Mouse (Mus musculus) telencephalon, adult 2 months (tissue): ENCODE data around the gene Cfap43.

Source experiments
- DNase-seq: peaks from one replicate; pipeline ENCODE4 v3.0.0-alpha.2; 2011; ENCODE audit warnings: low read depth, low spot score

Gene Cfap43

DNA sequence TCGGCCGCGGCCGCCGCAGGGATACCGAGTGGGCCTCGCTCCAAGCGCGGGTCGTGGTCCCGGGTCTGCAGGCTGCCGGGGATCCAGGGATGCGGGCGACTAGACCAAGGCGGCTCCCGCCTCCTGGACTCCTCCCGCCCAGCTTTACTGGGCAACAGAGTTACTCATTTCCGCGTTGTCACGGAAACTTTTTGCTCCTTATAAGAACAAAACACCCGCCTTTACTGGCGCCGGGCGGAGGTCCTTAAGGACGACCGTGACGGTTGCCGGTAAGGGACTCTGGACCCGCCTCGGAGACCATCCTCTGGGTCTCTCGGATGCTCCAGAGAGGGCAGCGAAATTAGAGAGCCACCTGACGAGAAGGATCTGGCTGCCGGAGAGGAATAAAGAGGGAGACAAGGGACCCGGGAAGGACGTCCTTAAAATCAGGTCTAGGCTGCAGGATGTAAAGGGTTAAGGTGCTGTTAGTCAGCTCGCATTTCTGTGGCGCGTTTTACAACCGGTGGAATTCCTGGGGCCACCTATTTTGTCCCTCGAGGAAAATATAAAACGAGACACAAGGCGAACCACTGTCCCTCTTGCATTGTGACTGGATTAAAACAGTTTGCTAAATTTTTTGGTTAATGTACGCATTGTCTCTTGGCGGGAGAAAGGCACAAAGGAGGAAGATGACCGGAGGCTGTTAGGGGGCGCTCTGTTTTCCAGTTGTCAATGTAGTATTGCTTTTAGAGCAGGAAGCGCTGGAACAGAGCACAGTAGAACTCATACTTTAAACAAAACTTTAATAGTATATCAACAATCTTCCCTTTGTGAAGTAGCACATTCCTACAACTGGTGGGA lies at the start of gene Cfap43, which contains the start of gene Itprip:
Gene Cfap43, minus strand, starts transcription at position 162 of the 840 bp plus-strand sequence.
Gene Itprip, minus strand, starts transcription at position 174 of the 840 bp plus-strand sequence.
- peak; percentile 44 for DNase-seq

DNA sequence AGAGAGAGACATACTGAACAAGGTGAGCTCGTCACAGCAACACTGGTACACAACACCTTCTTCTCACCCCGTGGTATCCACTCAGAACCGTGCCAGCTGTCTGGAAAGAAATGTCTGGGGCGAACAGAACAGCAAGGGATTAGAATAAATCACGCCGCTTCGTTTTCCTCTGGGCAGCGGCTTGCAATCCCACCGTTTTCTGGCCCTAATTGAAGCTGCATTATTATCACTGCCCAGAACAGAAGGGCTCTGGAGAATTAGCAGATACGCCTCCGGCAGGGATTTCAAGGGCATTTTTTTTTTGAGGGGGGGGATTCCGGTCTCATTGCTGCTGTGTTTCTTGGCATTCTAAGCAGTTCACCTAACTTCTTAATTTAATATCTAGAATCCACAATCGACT lies 39.1 kb upstream of the Cfap43 start:
- DNase-seq: no peak

DNA sequence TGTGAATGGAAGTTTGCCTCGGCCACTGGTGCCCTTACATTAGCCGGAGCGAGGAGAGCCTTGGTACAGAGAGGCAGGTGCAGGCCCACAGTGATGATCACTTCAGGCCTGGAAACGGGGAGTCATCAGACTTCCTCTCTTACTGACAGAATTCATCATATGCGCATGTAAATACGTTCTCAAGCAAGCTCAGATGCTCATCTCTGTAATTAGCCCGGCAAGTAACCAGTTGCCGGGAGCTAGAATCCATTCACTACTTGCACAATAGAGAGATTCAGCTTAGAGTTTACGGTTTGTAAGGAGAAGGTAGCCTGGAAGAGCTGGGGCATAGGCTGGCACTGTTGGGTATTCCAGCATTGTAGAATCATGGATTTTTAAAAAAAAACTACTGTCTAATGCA lies 34.1 kb upstream of the Cfap43 start:
- DNase-seq: no peak

DNA sequence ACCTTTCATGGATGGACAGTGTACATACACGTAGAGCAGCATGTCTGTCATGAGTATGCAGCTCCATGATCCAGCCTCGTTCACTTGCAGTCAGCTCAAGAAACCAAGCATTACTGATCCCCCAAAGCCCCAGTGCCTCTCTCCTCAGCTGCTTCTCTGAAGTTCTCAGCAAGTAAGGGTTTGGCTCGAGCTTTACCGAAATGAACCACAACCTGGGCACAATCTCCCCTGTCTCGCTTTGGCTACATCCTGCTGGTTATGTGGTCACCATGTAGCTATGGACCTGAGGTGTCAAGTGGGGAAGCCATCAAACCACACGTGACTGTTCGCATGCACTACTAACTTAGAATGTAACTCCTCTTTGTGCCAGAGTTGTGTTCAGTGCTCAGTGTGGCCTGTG lies 31.9 kb upstream of the Cfap43 start:
- DNase-seq: no peak

DNA sequence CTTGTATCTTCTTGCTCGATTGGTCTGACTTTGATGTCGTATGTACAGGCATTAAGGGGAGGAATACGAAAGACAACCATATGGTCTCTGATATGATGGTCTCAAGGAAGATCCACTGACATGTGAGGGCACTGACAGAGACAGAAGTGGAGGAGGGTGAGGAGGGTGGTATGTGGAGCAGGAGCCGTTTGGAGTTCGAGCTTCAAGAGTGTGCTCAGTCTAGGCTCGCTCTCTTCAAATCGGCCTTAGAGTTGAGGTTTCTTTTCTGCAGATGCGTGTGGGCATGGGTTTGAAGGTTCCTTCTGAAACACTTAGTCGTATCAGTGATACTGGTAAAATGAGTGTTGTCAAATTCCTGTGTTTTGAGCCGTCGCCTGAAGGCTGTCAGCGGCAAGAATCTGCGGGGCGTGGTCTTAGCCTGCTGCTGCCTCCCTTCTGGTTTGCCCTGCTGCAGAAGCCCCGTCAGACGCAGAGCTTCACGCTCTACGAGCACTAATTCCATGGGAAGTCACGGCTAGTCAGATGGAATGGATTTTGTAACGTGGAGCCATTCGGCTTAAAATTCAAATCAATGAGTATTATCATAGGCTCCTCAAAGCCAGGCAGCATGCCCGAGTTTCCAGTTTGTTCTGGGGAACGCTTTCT lies 27.9 kb upstream of the Cfap43 start:
- no peak for DNase-seq

DNA sequence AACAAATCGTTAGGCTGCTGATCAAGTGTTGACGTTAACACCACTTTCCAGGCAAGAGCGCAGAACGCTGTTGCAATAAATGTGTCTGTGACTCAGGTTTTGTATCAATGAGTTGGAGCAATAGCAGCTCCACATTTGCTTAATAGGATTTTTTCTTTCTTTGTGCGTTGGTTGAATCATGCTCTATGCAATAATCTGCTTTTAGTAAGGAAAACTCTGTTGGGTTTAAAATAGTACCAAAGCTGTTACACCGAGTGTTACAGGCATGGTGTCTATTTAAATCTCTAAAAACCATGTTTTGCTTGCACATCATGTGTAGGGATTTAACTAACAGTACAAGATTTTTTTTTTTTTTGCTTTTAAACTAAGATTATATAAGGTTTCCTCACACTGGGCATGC lies 20.3 kb upstream of the Cfap43 start:
- DNase-seq: peak; percentile 80

DNA sequence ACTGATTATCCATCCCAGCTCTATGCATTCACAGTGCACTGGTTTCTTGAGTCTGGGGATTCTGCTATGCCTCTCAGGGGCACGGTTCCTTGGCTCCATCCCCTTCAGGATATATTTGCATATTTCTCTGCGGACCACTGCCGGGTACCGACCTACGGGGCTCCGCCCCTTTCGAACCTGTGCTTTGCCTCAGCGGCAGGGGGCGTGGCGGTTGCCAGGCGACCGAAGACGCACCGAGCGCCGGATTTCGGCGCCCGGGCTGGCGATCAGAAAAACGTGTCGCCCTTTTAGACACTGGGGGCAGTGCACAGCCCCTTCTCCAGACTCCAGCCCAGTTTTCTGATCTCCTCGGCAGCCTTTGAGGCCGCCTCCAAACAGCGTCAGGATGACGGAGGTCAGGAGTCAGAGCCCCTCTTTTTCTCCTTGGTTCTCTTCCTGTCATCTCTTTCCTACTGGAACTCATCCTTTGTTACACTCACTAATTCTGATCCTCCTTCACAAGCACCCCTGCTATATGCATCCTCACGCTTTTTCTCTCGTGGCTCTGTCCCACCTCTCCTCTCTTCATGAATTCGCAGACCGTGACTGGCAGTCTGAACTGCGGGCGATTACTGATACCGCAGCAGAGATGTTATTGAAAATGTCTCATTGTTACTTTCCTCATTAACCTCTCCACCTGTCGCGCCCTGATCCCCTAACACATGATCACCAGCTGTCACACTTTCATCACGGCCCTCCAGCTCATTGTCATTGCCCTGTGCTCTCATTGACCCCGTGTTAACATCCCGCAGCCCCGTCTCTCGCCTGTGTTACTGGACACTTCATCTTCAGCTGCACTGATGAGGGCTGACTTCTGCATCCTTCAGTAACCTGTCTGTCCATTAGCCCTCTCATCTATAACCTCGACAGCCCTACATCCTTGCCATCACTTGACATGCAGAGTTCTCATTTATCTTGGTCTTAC lies 18.6 kb upstream of the Cfap43 start, which contains the start of gene Cfap58:
Gene Cfap58, plus strand, starts transcription at position 233 of the 964 bp plus-strand sequence.
- no peak for DNase-seq

DNA sequence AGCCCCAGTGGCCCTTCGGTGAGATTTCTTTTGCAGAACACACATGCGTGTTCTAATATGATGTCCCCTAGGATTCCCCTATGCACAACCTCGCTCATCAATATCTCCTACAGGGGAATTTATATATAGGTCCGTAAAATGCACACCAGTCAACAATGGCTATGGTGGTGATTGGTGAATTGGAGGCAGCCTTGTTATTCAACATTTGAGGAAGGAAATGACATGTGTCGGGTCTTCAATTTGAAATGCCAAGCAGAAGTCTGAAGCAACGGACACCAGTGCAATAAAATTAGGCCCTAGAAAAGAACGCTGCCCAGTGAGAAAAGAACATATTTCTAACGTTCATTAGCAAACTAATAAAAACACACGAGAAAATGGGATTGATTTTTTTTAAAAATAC lies 17.9 kb upstream of the Cfap43 start:
- DNase-seq: no peak

DNA sequence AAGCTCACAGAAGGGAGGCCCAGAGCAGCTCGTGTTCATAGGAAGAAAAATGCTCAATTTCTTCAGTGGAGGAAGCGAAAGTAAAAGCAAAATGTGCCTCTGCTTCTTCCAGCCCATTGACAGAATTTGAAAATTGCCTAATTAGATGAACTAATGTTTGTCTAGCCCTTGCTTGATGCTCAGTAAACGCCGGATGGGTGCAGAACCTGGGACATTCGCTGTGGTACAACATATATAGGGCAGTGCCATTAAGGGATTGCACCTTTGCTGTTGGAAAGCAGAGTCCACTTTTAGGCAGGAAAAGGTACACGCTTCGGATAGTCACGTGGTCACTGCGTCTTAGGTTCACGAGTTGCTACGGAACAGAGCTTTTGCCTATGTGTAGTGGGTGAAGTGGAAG lies 17.4 kb upstream of the Cfap43 start:
- no peak for DNase-seq

DNA sequence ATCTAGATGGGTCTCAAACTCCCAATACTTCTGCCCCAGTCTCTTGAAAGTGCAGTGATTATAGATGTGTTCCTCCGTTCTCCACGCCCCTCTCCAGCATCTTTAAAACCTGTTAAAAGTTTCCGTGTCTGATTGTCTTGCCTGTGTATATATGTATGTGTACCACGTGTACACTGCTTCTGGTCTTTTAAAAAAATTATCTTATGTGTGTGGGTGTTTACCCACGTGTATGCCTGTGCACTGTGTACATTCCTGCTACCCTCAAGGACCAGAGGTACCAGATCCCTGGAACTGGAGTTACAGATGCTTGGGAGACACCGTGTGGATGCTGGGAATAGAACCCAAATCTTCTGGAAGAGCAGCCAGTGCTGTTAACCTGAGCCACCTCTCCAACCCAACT lies 16.4 kb upstream of the Cfap43 start:
- no peak for DNase-seq

DNA sequence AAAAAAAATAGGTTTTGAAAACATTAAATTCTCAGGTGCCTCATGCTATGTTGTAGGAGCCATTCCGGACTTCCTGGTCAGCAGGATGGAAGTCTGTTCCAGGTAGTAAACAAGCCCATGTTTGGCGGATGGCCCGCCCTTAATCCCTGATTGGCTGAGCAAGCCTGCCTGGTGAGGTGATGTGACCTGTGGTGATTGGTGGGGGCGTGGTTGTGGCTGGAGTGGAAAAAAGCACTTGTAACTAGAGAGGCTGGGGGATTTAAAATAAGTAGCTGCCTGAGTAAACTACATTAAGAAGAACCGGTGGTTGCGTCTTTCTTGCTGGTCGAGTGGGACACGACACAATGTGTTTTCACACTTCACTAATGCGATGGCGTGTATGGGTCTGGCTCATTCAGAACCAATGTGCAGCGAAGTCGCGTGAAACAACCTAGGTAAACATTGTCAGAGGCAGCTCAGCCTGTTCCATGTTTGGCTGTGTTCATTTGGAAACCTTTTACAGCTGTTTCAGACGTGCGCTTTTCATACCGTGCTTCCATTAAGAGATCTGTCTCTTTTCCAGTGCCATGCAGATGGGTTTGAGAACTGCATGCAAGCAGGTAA lies 15.7 kb upstream of the Cfap43 start:
- DNase-seq: no peak

DNA sequence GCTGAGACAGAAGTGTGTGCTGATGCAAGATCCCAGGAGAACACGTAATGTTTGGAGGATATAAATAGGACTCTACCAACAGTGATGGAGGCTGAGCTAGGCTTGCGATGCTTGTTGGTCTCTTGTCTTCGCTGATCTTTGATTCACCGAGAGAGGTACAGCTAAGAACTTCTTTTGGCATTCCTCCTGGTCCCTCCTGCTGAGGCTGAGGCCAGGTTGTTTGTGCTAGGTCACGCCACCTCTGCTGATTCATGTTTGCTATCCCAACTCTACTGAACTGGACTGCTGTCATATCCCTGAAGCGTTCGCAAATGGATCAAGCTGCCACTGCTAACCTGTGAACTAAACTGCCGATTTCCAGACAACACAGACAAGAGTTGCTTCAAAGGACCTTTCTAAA lies 15.1 kb upstream of the Cfap43 start:
- DNase-seq: no peak

DNA sequence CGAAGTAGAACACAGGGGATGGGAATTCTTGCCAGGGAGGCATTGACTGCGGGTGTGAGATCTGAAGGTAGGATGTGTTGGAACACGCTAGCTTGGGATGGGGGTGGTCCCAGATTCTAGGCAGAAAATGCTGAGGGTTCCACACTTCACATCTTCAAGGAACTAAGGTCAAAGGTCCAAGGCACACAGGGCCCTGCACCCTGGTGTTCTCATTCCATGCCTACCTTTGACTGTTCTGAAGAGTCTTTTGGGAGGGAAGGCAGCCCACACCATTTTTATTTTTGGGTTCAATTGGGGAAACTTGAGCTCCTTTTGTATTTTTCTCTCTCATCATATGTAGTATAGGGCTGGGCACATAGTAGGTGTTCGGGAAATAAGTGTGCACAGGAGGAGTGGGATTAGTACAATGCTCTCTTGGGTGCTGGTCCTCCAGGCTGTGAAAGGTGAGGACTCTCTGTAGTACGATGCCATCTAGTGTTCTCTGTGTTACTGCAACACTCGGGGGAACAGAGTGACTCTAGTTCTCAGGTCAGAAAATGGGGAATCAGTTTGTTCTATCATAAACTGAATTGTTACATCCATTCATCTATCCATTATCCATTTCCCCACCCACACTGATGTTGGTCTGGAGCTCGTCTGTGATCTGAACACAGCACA lies 13.0 kb upstream of the Cfap43 start:
- no peak for DNase-seq

DNA sequence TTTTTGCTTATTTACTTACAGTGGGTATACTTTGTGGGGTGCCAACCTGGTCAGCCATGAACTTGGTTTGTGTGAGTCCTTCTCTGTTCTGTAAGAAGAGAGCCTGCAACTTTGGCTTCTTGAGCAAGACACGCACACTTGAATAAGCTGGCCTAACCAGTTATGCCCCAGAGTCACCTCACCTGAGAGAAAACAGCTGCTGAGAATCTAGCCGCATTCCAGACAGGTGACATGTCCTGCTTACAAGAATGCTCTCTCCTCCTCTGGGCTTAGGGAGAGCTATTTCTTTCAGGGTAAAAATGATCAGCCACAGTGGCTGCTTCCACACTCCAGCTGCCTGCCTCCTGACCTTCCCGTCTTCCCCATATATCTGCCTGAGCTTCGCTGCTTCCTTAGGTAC lies 10.0 kb upstream of the Cfap43 start:
- DNase-seq: no peak

DNA sequence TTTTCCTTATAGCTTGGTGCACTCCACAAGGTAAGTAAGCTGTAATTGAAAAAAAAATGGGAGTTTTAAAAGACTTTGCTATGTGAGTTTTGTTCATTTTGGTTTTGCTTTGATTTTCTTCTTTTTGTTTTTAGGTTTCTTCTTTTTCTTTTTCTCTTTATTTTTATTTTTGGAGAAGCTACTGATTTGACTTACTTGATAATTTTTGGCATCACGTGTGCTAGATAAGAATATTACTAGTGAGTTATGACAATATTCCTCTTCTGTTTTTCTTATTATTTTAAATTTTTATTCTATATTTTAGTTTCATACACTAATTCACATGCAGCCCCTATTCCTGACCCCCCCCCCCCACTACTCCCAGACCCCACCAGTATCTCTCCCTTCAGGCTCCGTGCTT lies 7.9 kb upstream of the Cfap43 start:
- DNase-seq: no peak

DNA sequence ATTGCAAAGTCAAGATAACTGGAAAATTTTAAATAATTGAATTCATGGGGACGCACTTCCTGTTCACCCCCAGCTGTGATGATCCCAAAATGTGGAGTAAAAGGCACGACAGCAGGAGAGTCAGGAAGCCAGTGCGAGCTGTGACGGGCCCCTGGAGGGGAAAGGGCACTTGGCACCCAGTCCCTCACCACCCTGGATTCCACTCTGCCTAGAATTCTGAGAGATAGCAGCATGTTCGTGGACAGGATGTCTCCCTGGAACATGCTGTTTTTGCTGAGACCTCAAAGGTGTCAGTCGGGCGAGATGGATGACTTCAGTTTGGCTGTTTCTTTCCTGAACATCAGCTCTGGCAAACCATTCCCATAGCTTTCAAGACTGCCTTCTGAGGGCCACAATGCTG lies 6.7 kb upstream of the Cfap43 start:
- no peak for DNase-seq

DNA sequence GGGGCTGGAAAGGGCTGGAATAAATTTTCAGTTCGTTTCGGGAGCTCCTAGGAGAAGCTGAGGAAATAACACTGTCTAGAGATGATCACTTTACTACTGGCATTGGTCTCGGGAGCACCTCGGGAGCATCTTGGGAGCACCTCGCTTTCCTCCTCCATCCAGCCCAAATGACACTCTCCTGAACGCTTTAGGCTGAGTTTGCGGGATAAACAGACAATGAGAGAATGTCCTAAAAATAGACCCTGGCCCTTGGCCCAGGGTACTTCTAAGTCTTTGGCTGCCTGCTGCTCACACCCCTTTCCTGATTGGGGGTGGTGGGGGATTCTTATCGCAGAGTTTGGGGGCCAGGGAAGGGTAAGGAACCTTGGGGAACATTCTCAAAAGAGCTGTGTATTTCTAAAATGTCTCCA lies 884 bp upstream of the Cfap43 start:
- no peak for DNase-seq

DNA sequence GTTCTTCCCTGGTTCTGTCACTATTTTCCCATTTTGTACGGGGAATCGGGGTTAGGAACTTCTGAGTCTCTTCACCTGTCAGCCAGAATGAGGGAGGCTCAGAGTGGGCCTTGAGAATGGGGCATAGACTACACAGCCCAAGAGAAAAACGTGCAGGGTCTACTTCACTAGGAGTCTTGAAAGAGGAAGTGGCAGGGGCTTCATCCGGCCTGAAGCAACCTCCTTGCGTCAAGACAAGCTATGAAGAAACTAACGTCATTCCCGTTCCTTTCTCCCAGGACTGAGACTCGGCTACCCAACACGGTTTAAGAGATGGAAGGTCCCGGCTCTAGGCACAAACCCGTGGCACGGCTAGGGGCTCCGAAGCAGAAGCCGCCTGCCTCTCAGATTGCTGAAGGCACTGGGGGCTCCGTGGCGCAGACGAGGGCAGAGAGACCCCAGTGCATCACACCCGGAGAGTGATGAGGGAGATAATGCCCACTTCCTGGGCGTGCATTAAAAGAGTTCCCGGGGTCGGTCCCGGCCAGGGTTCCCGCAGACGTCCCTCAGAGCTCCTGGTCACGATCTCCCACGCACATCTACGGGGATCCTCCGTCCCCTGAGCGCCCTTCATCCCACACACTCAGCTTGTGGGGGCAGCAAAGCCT lies 509 bp downstream of the Cfap43 start:
- DNase-seq: no peak

DNA sequence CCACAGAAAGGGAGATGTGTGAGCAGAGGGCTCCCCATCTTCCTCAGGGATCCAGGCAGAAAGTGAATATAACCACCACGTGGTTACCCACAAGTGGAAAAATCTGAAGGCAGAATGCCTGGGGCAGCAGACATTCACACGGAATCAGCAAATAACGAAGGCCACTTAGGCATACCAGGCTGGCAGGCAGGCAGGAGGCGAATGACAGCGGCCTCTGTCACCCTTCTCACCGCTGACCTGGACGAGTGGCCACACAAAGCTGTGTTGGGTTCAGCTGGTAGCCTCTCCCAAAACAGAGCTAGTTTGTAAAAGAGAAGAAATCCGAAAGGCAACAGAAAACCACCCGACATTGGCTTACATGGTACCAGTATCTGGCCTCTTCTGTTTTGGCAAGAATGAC lies 1.1 kb downstream of the Cfap43 start:
- no peak for DNase-seq

DNA sequence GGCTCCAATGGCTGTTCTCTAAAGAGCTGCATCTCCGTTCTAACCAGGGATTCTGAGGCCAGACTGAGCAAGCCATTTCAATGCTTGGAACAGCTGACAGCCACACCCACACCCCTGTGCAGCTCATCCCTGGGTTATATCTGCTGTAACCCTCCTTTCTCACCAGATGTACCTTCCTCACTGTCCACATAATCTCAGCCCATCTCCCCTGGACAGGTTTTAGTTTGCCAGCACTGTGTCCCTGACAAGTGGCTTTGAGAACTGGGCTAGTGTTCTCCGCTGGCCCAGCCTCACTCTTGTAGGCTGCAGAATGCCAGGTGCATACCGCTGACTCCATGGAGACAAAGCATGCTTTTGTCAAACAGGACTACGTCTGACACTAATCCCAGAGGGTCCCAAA lies 1.7 kb downstream of the Cfap43 start:
- DNase-seq: no peak

DNA sequence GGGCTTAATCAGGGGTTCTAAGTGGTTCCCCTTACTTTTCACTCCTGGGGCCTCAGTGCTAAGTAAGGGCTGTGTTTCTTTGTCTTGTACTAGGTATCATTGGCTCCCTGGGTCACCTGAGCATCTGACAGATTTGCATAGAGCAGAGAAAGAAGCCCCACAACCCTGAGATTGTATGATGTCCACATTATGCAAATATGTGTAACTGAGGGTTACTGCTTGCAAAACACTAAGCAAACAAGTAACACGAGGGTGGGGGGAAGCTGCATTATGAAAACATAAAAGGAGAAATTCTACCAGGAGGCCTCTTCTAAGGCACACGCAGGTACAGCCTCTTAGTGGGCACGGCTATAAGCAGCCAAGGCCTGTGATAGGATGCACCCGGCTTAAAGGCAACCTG lies 3.8 kb downstream of the Cfap43 start:
- no peak for DNase-seq
